Mouse (Mus musculus) stomach, postnatal 0 days (tissue): ENCODE results near the gene Gpank1.
A peak's percentile ranks its signal among the peaks of the same experiment; 100 is the strongest.

Experiments
- CTCF ChIP-seq: IDR thresholded peaks from 2 replicates; pipeline ENCODE4 v1.5.1; 2016; ENCODE audit warnings: antibody characterized with exemption, low read depth, mild to moderate bottlenecking, moderate library complexity
- EP300 ChIP-seq: optimal IDR thresholded peaks from 2 replicates; pipeline ENCODE3; 2016; ENCODE audit warnings: antibody characterized with exemption

DNA sequence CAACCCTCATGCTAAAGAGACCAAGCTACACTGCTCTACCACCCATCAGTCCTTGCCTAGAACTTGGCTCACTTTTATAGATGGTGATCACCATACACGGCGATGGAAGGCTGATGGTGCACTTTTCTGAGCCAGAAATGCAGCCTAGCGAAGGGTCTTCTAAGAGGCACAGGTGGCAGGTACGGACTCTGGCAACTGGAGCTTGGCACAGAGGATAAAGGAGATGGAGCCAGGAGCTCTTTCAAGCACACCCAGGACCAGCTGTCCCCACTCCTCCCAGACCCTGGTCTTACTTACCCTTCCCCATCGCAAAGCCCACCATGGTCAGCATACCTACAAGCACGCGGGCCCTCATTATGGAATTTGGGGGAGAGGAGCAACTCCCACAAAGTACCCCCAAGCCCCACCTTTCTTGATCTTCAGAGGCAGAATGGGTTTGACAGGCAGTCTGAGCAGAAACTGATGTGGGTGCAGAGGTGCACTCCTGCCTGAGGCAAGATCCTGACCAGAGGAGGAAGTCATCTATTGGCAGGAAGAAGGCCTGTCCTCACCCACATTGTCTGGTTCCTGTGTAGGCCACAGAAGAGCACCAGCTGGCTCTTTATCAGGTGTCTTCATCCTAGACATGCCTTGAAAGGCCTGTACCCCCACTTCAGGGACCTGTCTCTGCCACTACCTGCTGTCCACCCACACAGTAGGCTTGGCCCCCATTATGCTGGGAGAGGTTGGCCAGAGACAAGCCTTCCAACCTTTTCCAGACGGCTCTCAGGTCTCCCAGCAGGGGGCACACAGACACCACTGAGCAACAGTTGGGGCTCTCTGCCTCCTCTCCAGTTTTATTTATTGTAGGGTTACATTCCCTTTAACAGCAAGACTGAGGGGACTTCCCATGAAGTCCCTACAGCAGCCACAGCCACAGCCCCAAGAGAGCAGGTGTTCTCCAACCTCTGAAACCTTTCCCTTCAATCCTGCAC is 5.9 kb upstream of the Gpank1 start, which contains the start of gene Ly6g5b:
- peak; percentile 74 for TF ChIP-seq CTCF
- TF ChIP-seq EP300 = no peak
